Mouse (Mus musculus) brain, embryonic 14.5 days (tissue): ENCODE results near the gene Sgo1. TPM values are rescaled to one million over a fixed set of nuclear protein-coding genes. Genes with fewer than 3 reads are reported as not detected.

Experiments
- DNase-seq: peaks from one replicate; pipeline ENCODE4 v3.0.0-alpha.2; 2011; ENCODE audit warnings: low read depth
- CTCF ChIP-seq: fragments of 200-500 bp; IDR thresholded peaks from 2 replicates; pipeline ENCODE4 v1.5.1; 2012; ENCODE audit warnings: inconsistent platforms, mild to moderate bottlenecking, moderate library complexity, borderline replicate concordance; ENCODE audit not compliant: insufficient read depth, insufficient read length; ENCODE audit errors: extremely low read depth
- POLR2A ChIP-seq: fragments of 200-500 bp; IDR thresholded peaks from 2 replicates; pipeline ENCODE4 v1.6.1; 2012; ENCODE audit warnings: mild to moderate bottlenecking, inconsistent platforms, borderline replicate concordance; ENCODE audit not compliant: poor library complexity, insufficient read depth, insufficient read length, severe bottlenecking; ENCODE audit errors: extremely low read depth
- polyA plus RNA-seq: library from polyadenylated mRNA; depleted of rRNA; stranded (reverse); fragments of >200 nt; gene quantifications from 2 replicates; pipeline ENCODE4 v1.2.3, GENCODE M21; 2012

Sgo1 gene
- polyA plus RNA-seq, 1 experiment = 5.3 TPM

GRCm38 (mm10) chr17:53661056-53661840, 27.9 kb downstream of the Sgo1 start:
- DNase-seq = peak; percentile 46

DNA sequence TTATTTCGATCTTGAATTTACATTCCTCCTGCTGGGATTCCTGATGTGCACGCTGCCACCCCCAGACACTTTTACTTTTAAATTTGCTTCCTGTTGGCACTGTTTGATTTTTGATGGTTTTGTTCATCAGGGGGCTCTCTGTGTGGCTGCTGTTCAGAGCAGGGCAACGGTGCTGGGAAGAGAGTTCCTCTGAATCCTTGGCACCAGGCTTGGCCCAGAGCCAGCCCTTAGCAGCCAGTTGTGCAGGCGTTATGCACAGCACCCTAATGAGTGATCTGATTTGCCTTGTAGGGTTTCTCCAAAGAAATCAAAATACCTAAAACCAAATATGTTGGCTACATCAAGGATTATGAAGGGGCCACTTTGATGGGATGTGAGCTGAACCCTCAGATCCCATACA, 29.4 kb downstream of the Sgo1 start:
- DNase-seq = peak; percentile 83

More at GRCm38 (mm10) chr17:53661056-53661840, 27.9 kb downstream of the Sgo1 start:
- TF ChIP-seq POLR2A = no peak
- TF ChIP-seq CTCF = no peak

DNA sequence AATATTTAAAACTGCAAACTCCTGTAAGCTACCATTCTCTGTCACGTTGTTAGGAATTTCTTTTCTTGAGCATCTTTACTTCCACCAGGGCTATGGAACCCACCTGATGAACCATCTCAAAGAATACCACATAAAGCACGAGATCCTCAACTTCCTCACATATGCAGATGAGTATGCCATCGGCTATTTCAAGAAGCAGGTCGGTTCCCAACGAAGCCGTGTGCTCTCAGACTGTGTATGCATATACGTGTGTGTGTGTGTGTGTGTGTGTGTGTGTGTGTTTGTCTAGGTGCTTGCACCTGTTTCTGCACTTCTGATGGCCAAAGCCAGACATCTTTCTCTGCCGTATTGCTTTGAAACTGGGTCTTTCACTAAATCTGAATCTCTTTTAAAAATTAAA, 29.9 kb downstream of the Sgo1 start:
- TF ChIP-seq POLR2A (no peak), CTCF (no peak)
- peak; percentile 17 for DNase-seq

More for the DNA sequence above, 29.4 kb downstream of the Sgo1 start:
- TF ChIP-seq POLR2A (no peak), CTCF (no peak)

GRCm38 (mm10) chr17:53658668-53659067, 30.5 kb downstream of the Sgo1 start:
- TF ChIP-seq POLR2A (no peak), CTCF (no peak)
- DNase-seq = peak; percentile 66

GRCm38 (mm10) chr17:53657391-53657790, 31.7 kb downstream of the Sgo1 start:
- TF ChIP-seq CTCF = peak; percentile 49; the same call in 1 of the 2 replicates
- DNase-seq = peak; percentile 16

DNA sequence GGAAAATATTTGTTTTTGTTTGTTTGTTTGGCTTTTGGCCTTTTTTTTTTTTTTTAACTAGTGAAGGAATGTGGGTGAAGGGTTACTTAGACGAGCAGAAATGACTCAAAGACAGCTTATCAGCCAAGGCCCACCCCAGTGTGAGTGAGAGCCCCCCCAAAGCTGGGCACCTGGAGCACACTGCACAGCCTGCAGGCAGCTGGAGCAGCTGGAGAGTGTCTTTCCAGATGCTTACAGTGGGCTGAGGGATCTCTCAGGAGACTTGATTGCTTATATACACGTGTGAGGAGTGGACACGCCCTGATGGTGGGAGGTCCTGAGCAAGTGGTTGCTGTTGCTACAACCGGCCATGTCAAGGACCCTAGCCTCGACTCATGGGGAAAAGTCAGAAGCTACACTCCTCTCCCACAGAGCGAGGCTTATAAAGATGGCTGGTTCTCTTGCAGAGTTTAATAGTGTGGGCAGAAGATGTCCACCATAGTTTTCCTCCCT, 32.7 kb downstream of the Sgo1 start:
- TF ChIP-seq CTCF (no peak), POLR2A (no peak)
- DNase-seq = no peak

GRCm38 (mm10) chr17:53655959-53656358, 33.2 kb downstream of the Sgo1 start:
- TF ChIP-seq CTCF = no peak
- no peak for TF ChIP-seq POLR2A
- DNase-seq = no peak

- DNase-seq = no peak
- TF ChIP-seq POLR2A (no peak), CTCF (no peak)
Measured at GRCm38 (mm10) chr17:53655081-53655480, 34.1 kb downstream of the Sgo1 start.

DNA sequence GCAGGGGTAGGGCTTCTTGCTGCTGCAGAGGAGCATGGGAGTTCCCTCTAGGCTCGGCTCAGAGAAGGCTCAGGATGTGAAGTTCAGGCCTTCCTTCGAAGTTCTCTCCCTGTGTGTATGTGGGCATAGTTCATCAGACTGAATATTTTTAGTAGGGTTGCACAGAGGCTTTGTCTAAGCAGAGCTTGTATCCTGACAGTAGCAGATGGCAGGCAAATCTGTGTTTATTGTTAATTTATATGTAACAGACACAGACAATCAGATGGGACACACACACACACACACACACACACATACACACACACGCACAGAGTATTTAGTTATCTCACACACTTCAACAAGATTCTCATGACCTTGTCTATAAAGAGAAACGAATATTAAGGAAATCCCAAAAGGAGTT, 34.5 kb downstream of the Sgo1 start:
- peak; percentile 29 for DNase-seq
- TF ChIP-seq POLR2A (no peak), CTCF (no peak)

- no peak for DNase-seq
- TF ChIP-seq CTCF = no peak
Measured at GRCm38 (mm10) chr17:53650251-53650661, 38.9 kb downstream of the Sgo1 start.

DNA sequence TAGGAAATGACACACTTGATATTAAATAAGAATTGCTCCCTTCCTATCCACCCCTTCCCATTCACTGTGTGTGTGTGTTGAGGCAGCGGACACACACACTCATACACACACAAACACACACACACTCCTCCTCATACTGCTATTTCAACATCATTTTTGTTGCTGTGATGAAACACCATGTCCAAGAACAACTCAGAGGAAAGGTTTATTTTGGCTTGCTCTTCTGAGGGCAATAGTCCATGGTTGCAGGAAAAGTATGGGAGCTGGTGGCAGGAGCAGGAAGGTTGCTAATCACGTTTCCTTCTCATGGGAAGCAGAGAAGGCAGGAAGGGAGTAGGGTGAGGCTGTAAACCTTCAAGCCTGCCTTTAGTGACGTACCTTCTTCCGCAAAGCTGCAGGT, 45.8 kb downstream of the Sgo1 start:
- DNase-seq = no peak
- TF ChIP-seq CTCF (no peak), POLR2A (no peak)

DNA sequence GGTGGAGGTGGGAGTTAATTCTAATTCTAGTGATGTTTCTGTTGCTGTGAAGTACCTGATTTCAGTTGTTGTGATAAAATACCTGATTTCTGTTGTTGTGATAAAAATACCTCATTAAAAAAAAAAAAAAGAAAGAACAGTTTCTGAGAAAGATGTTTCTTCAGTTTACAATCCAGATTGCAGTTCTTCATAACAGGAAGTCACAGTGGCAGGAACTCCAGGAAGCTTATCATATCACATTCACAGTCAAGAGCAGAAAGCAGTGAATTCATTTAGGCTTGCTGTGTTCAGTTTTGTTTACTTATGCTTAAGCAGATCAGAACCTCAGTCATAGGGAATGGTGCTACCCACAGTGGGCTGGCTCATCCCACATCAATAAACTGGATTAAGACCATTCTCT, 57.8 kb downstream of the Sgo1 start:
- DNase-seq = no peak
- no peak for TF ChIP-seq CTCF
- no peak for TF ChIP-seq POLR2A
